Mouse (Mus musculus): Measurements from ENCODE around the gene Mdm1. TPM values are rescaled to one million over a fixed set of nuclear protein-coding genes. Genes with fewer than 3 reads are reported as not detected.

Gene Mdm1
- 29.8 and 32.0 TPM in 2 replicates for polyA plus RNA-seq (2015; fragmentation: Nextera tagmentation; extraction: Ambion mirVana)

- WGBS: 4% methylated on average over 47 of the region's 47 CpGs
- peaks cover 15% of the 10 kb centered on the region for H3K4me1 ChIP-seq
- peak within 1 kb of the TSS; percentile 58 for H3K9ac ChIP-seq
- H3K9me3 ChIP-seq: no peaks in the 10 kb centered on the region
- no peaks in the 10 kb centered on the region for H3K36me3 ChIP-seq (replicated peaks)
- peak within 1 kb of the TSS; percentile 83 for H3K27ac ChIP-seq
- peak within 1 kb of the TSS; percentile 71 for H3K4me2 ChIP-seq
- peak within 1 kb of the TSS; percentile 80 for H3K4me3 ChIP-seq
- ATAC-seq (replicated peaks): peak; percentile 100
- H3K27me3 ChIP-seq (replicated peaks): no peaks in the 10 kb centered on the region
Observed at GRCm38 (mm10) chr10:118141018-118141883, at the start of gene Mdm1. Mdm1 (plus strand) TSS chr10:118141811.

- Histone ChIP-seq H3K9me3 (no peaks in the 10 kb centered on the region), H3K27me3 (replicated peaks) (no peaks in the 10 kb centered on the region), H3K27ac (no peak overlapping the region), H3K4me2 (no peak overlapping the region), H3K9ac (no peak overlapping the region), H3K4me3 (no peak overlapping the region), H3K4me1 (peaks cover 8% of the 10 kb centered on the region), H3K36me3 (replicated peaks) (no peaks in the 10 kb centered on the region)
- ATAC-seq (replicated peaks): no peak
- WGBS: 85% methylated on average over 6 of the region's 6 CpGs
Observed at GRCm38 (mm10) chr10:118092745-118093144, 48.9 kb upstream of the Mdm1 start.

- no peak overlapping the region for H3K27ac ChIP-seq
- 0 out of 2 replicates have a peak, but pooled peaks cover 3% of the 10 kb centered on the region for H3K4me1 ChIP-seq
- ATAC-seq (replicated peaks): no peak
- WGBS: 73% methylated on average over 9 of the region's 9 CpGs
- H3K9me3 ChIP-seq: no peaks in the 10 kb centered on the region
- H3K36me3 ChIP-seq (replicated peaks): no peaks in the 10 kb centered on the region
- H3K9ac ChIP-seq: no peak overlapping the region
- H3K4me3 ChIP-seq: no peak overlapping the region
- H3K27me3 ChIP-seq (replicated peaks): no peaks in the 10 kb centered on the region
- H3K4me2 ChIP-seq: no peak overlapping the region
Observed at GRCm38 (mm10) chr10:118093728-118094127, 47.9 kb upstream of the Mdm1 start.

GRCm38 (mm10) chr10:118094853-118095252, 46.8 kb upstream of the Mdm1 start:
- Histone ChIP-seq H3K4me2 (no peak overlapping the region), H3K4me3 (no peak overlapping the region), H3K9ac (no peak overlapping the region), H3K27me3 (replicated peaks) (no peaks in the 10 kb centered on the region), H3K9me3 (no peaks in the 10 kb centered on the region), H3K27ac (no peak overlapping the region), H3K4me1 (0 out of 2 replicates have a peak, but pooled peaks cover 3% of the 10 kb centered on the region), H3K36me3 (replicated peaks) (no peaks in the 10 kb centered on the region)
- 78% methylated on average over 4 of the region's 4 CpGs for WGBS
- no peak for ATAC-seq (replicated peaks)

- no peaks in the 10 kb centered on the region for H3K9me3 ChIP-seq
- no peaks in the 10 kb centered on the region for H3K27me3 ChIP-seq (replicated peaks)
- H3K4me2 ChIP-seq: no peak overlapping the region
- H3K4me1 ChIP-seq: 0 out of 2 replicates have a peak, but pooled peaks cover 6% of the 10 kb centered on the region
- 84% methylated on average over 6 of the region's 6 CpGs for WGBS
- H3K4me3 ChIP-seq: no peak overlapping the region
- H3K36me3 ChIP-seq (replicated peaks): no peaks in the 10 kb centered on the region
- no peak overlapping the region for H3K9ac ChIP-seq
- H3K27ac ChIP-seq: no peak overlapping the region
- ATAC-seq (replicated peaks): no peak
Observed at GRCm38 (mm10) chr10:118096223-118096622, 45.4 kb upstream of the Mdm1 start.

GRCm38 (mm10) chr10:118097898-118098297, 43.7 kb upstream of the Mdm1 start:
- Histone ChIP-seq H3K4me1 (0 out of 2 replicates have a peak, but pooled peaks cover 3% of the 10 kb centered on the region), H3K9ac (no peak overlapping the region)
- WGBS: 75% methylated on average over 3 of the region's 3 CpGs

GRCm38 (mm10) chr10:118100570-118100969, 41.0 kb upstream of the Mdm1 start:
- Histone ChIP-seq H3K4me1 (peaks cover 9% of the 10 kb centered on the region; the same call in 1 of the 2 replicates), H3K27me3 (replicated peaks) (no peaks in the 10 kb centered on the region), H3K27ac (no peak overlapping the region), H3K4me3 (no peak overlapping the region), H3K9me3 (no peaks in the 10 kb centered on the region), H3K36me3 (replicated peaks) (no peaks in the 10 kb centered on the region), H3K9ac (no peak overlapping the region), H3K4me2 (no peak overlapping the region)
- no peak for ATAC-seq (replicated peaks)
- 30% methylated on average over 5 of the region's 5 CpGs for WGBS

More at GRCm38 (mm10) chr10:118097898-118098297, 43.7 kb upstream of the Mdm1 start:
- Histone ChIP-seq H3K9me3 (no peaks in the 10 kb centered on the region), H3K27ac (no peak overlapping the region), H3K4me3 (no peak overlapping the region), H3K27me3 (replicated peaks) (no peaks in the 10 kb centered on the region), H3K4me2 (no peak overlapping the region), H3K36me3 (replicated peaks) (no peaks in the 10 kb centered on the region)
- no peak for ATAC-seq (replicated peaks)

DNA sequence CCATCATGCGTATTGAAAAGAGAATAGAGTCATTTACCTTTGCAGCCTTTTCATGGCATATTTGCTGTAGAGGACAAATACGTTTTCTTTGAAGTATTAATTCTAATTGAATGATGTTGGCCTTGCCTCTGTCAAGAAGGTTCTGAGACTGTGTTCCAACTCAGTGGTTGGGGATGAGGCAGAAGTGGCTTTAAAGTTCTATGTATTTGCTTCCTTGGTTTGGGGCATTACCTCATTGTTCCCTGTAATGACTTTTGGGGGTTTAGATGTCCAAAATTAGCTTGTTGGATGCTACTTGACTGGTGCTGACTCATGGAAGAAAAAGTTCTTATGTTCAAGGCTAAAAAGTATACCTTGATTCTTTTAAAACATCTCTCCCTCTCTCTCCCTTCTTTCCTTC, 40.6 kb upstream of the Mdm1 start:
- H3K36me3 ChIP-seq (replicated peaks): no peaks in the 10 kb centered on the region
- peaks cover 9% of the 10 kb centered on the region; the same call in 1 of the 2 replicates for H3K4me1 ChIP-seq
- no peak overlapping the region for H3K4me3 ChIP-seq
- H3K27me3 ChIP-seq (replicated peaks): no peaks in the 10 kb centered on the region; the same call in 1 of the 2 replicates
- H3K9me3 ChIP-seq: no peaks in the 10 kb centered on the region
- no peak overlapping the region for H3K9ac ChIP-seq
- ATAC-seq (replicated peaks): no peak
- H3K27ac ChIP-seq: no peak overlapping the region
- 81% methylated on average over 2 of the region's 2 CpGs for WGBS
- H3K4me2 ChIP-seq: no peak overlapping the region

DNA sequence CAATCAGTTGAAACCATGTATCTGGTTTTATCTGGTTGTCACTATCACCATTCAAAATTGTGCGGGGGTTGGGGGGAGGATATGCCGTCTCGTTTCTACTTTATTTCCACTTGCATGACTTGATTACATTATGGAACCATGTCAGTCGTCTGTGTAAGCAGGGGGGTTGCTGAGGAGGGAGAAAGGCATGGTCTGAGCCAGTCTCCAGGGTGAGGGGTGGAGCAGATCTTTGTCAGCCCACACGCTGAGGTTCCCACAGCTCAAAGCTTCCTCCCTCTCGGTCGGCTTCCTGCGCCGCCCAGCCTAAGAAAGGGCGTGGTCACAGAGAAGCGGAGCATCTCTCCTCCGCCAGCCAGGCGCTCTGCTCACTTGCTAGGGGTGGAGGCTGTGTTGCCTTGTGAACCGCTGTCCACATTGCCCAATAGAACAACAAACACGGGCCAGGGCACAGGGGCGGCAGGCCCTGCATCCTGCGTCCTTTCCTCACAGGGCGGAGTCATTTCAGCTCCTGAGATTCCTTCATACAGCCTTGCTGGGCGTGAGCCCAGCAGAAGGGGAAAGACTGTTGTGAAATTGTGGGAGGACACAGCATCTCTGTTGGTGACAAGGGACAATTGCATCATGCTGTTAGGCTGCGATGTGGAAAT, 38.5 kb upstream of the Mdm1 start:
- H3K36me3 ChIP-seq (replicated peaks): no peaks in the 10 kb centered on the region
- WGBS: 2% methylated on average over 19 of the region's 20 CpGs
- peak overlapping the region; percentile 75 for H3K27ac ChIP-seq
- H3K4me3 ChIP-seq: peak overlapping the region; percentile 47
- no peaks in the 10 kb centered on the region; the same call in 1 of the 2 replicates for H3K27me3 ChIP-seq (replicated peaks)
- no peaks in the 10 kb centered on the region for H3K9me3 ChIP-seq
- H3K4me1 ChIP-seq: peaks cover 9% of the 10 kb centered on the region; the same call in 1 of the 2 replicates
- ATAC-seq (replicated peaks): peak; percentile 92
- H3K9ac ChIP-seq: peak overlapping the region; percentile 55
- H3K4me2 ChIP-seq: peak overlapping the region; percentile 72

DNA sequence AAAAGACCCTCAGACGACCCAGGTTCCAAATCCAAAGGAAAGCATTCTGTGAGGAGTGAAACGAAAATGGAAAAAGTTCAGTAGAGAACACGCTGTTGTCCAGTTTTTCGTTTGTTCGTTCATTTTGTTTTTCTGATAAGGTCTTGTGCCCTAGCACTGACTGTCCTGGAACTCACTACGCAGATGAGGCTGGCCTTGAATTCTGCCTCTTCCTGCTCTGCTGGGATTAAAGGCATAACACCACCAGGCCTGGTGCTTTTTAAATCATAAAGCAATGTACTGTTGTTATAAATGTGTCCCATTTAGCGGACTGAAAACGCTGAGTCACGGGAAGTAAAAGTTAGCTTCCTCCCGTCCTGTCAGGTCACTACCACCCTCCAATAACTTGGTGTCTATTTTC, 37.7 kb upstream of the Mdm1 start:
- WGBS: 84% methylated on average over 10 of the region's 10 CpGs
- Histone ChIP-seq H3K4me1 (peaks cover 9% of the 10 kb centered on the region; the same call in 1 of the 2 replicates), H3K9me3 (no peaks in the 10 kb centered on the region), H3K9ac (no peak overlapping the region), H3K27me3 (replicated peaks) (no peaks in the 10 kb centered on the region; the same call in 1 of the 2 replicates), H3K27ac (no peak overlapping the region), H3K36me3 (replicated peaks) (no peaks in the 10 kb centered on the region), H3K4me2 (no peak overlapping the region), H3K4me3 (no peak overlapping the region)
- ATAC-seq (replicated peaks): no peak

GRCm38 (mm10) chr10:118107031-118107430, 34.6 kb upstream of the Mdm1 start:
- Histone ChIP-seq H3K27me3 (replicated peaks) (no peaks in the 10 kb centered on the region; the same call in 1 of the 2 replicates), H3K9ac (no peak overlapping the region), H3K4me1 (peaks cover 13% of the 10 kb centered on the region), H3K4me2 (no peak overlapping the region), H3K27ac (no peak overlapping the region), H3K36me3 (replicated peaks) (no peaks in the 10 kb centered on the region), H3K4me3 (no peak overlapping the region), H3K9me3 (no peaks in the 10 kb centered on the region)
- ATAC-seq (replicated peaks): no peak
- WGBS: 81% methylated on average over 9 of the region's 9 CpGs

Measured in midbrain, embryonic 15.5 days (tissue).